Mouse (Mus musculus) liver, embryonic 14.5 days (tissue): ENCODE data around the gene Atxn7l1.

ENCODE experiments used
- CTCF ChIP-seq: IDR thresholded peaks from 2 replicates; pipeline ENCODE4 v1.5.1; 2016; ENCODE audit warnings: antibody characterized with exemption, low read depth, control low read depth
- EP300 ChIP-seq: IDR thresholded peaks from 2 replicates; pipeline ENCODE4 v1.6.1; 2016; ENCODE audit warnings: antibody characterized with exemption, low read depth

- TF ChIP-seq CTCF (no peak), EP300 (no peak)
These were observed 187.9 kb downstream of the Atxn7l1 start for GRCm38 (mm10) chr12:33335410-33335809.
